Mouse (Mus musculus) gastrocnemius, postnatal 14 days (tissue): ENCODE data around the gene Mcm5. TPM values are rescaled to one million over a fixed set of nuclear protein-coding genes. Genes with fewer than 3 reads are reported as not detected.

Experiments
- DNase-seq: peaks from one replicate; pipeline ENCODE4 v3.0.0; 2021; ENCODE audit warnings: mixed read lengths
- intact Hi-C: fragments of 180-260 bp; cut with DNase I; formaldehyde crosslinking; loops from one replicate; pipeline ENCODE4 v1.15.1; 2025; ENCODE audit warnings: low total_unique reads
- long read RNA-seq, 2 experiments: library from polyadenylated mRNA; stranded (forward); transcript quantifications; one replicate each; pipeline ENCODE4 v2.0.0; 2021
- total RNA-seq, 2 experiments: library from RNA; stranded (reverse); gene quantifications; 2 replicates each; pipeline ENCODE4 v1.2.3; 2021

Gene Mcm5
- total RNA-seq: 1 to 10 TPM; 4.4 to 7.1 TPM
- long read RNA-seq, experiment 1, transcript Mcm5-205 (16 exons, 2,653 nt): major isoform, 6 of 9 reads
- long read RNA-seq, experiment 1, partial matches to known transcripts: 0 of 9 reads
- long read RNA-seq, experiment 1, other reads (novel, unspliced or antisense): 0 of 9 reads
- long read RNA-seq, experiment 2, partial matches to known transcripts: 1 of 5 reads
- long read RNA-seq, experiment 2, other reads (novel, unspliced or antisense): 0 of 5 reads

- DNase-seq: peak; percentile 98
Measured at GRCm38 (mm10) chr8:75109236-75109967, at the start of gene Mcm5. Mcm5 (plus strand) TSS chr8:75109569.

GRCm38 (mm10) chr8:75060022-75060421 is 49.3 kb upstream of the Mcm5 start:
- intact Hi-C loops: no loop called here
- no peak for DNase-seq

More at GRCm38 (mm10) chr8:75109236-75109967, at the start of gene Mcm5:
- intact Hi-C loops: loop anchor here (2.0 kb wide), 1 partner anchor 37 kb away; no protein-coding TSS in a partner anchor

- intact Hi-C loops: no loop called here
- no peak for DNase-seq
Measured at GRCm38 (mm10) chr8:75060815-75061214, 48.6 kb upstream of the Mcm5 start.

GRCm38 (mm10) chr8:75063290-75063689 is 46.1 kb upstream of the Mcm5 start:
- intact Hi-C loops: no loop called here
- peak; percentile 28 for DNase-seq

GRCm38 (mm10) chr8:75064790-75065189 is 44.6 kb upstream of the Mcm5 start:
- intact Hi-C loops: no loop called here
- DNase-seq: no peak

GRCm38 (mm10) chr8:75067287-75067686 is 42.1 kb upstream of the Mcm5 start:
- intact Hi-C loops: no loop called here
- DNase-seq: no peak

- DNase-seq: no peak
- intact Hi-C loops: loop anchor here (5.0 kb wide), 1 partner anchor 147 kb away; no protein-coding TSS in a partner anchor
Measured at GRCm38 (mm10) chr8:75070297-75070696, 39.1 kb upstream of the Mcm5 start.

- intact Hi-C loops: loop anchor here (2.0 to 5.0 kb wide), 2 partner anchors 37 to 146 kb away; partner anchors contain the start of gene Mcm5
- DNase-seq: peak; percentile 64
Measured at GRCm38 (mm10) chr8:75071627-75072346, 37.6 kb upstream of the Mcm5 start.

- DNase-seq: no peak
- intact Hi-C loops: loop anchor here (5.0 kb wide), 1 partner anchor 142 kb away; no protein-coding TSS in a partner anchor
Measured at GRCm38 (mm10) chr8:75074876-75075275, 34.5 kb upstream of the Mcm5 start.

- intact Hi-C loops: no loop called here
- no peak for DNase-seq
Measured at GRCm38 (mm10) chr8:75078215-75078614, 31.2 kb upstream of the Mcm5 start.

GRCm38 (mm10) chr8:75078851-75079250 is 30.5 kb upstream of the Mcm5 start:
- no peak for DNase-seq
- intact Hi-C loops: no loop called here

- intact Hi-C loops: no loop called here
- no peak for DNase-seq
Measured at GRCm38 (mm10) chr8:75081364-75082040, 27.9 kb upstream of the Mcm5 start.

GRCm38 (mm10) chr8:75082181-75082805 is 27.1 kb upstream of the Mcm5 start:
- intact Hi-C loops: no loop called here
- no peak for DNase-seq

- peak; percentile 95 for DNase-seq
- intact Hi-C loops: no loop called here
Measured at GRCm38 (mm10) chr8:75083846-75084245, 25.5 kb upstream of the Mcm5 start.

- intact Hi-C loops: no loop called here
- DNase-seq: no peak
Measured at GRCm38 (mm10) chr8:75084382-75085064, 24.8 kb upstream of the Mcm5 start.

- DNase-seq: no peak
- intact Hi-C loops: no loop called here
Measured at GRCm38 (mm10) chr8:75086002-75086401, 23.4 kb upstream of the Mcm5 start.

- DNase-seq: no peak
- intact Hi-C loops: no loop called here
Measured at GRCm38 (mm10) chr8:75087127-75087526, 22.2 kb upstream of the Mcm5 start.

GRCm38 (mm10) chr8:75088989-75089881 is 20.1 kb upstream of the Mcm5 start:
- intact Hi-C loops: no loop called here
- peak; percentile 81 for DNase-seq
